Mouse (Mus musculus) spleen, postnatal 14 days (tissue): ENCODE results near the gene Vmn1r57.
"Not testable (repeated sequence)": the region's sequence is repeated elsewhere in the genome, so short reads cannot be mapped to it uniquely, and the experiment has no call there.

Experiments used
- DNase-seq, 2 experiments: peaks; one replicate each; pipeline ENCODE4 v3.0.0; 2021 to 2022; ENCODE audit warnings: low spot score in 2 of 2

Vmn1r57 gene

DNA sequence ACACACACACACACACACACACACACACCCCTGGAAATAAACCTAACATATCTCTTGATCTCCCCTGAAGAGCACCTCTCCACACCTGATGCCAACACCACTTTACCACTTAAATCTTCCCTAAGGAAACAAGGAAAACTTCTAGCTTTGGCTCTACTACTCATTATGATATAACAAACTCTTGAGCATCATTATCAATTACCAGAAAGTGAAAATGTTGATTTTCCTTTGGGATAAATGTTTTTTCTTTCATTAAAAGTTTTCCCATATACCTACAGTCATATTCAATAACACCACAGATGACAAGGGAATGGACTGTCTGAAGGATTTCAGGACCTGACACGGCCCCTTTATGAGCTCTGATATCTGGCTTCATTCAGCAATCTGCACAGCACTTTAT is at the start of gene Vmn1r57:
Gene Vmn1r57, plus strand, starts transcription at position 301 of the 400 bp plus-strand sequence.
- not testable (repeated sequence) for DNase-seq

DNA sequence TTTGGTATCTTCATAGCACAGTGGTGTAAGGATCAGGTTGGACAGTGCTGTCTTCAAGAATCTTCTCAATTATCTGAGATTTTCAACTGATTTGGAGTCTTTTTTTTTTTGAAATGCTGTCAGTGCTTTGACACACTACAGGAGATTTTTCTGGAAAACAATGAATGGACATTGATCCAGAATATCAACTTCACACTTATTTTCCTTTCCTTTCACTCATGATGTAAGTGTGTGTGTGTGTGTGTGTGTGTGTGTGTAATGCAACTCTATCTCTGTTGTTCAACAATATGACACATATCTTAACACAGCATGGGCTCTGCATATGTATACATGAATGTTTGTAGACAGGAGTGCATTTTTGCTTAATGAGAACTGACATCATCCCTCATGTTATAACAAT is 21.6 kb upstream of the Vmn1r57 start, which contains the start of gene Vmn1r56:
Gene Vmn1r56, minus strand, starts transcription at position 101 of the 400 bp plus-strand sequence.
- DNase-seq, result not testable (repeated sequence)

- DNase-seq, result no peak
Measured at GRCm38 (mm10) chr7:5263051-5263450, 44.8 kb downstream of the Vmn1r57 start.
